Mouse (Mus musculus) hindbrain, embryonic 11.5 days (tissue): Measurements from ENCODE around the gene Fam222b. TPM values are rescaled to one million over a fixed set of nuclear protein-coding genes. Genes with fewer than 3 reads are reported as not detected.

ENCODE experiments used
- ATAC-seq: fragments of 200-750 bp; cut with Nextera tagmentation; 2 replicates; pipeline ENCODE4 v1.8.0; 2017; ENCODE audit warnings: mild to moderate bottlenecking, moderate TSS enrichment, moderate library complexity; ENCODE audit not compliant: low FRiP score
- DNase-seq: peaks from one replicate; pipeline ENCODE4 v3.0.0-alpha.2; 2015; ENCODE audit warnings: low spot score
- H3K27ac ChIP-seq: fragments of 300-500 bp; sonication (generic); 2 replicates; pipeline ENCODE4 v1.5.1; 2014; ENCODE audit warnings: mild to moderate bottlenecking, low read depth, low read length
- H3K27me3 ChIP-seq: fragments of 300-500 bp; sonication (generic); 2 replicates; pipeline ENCODE4 v1.6.1; 2014; ENCODE audit warnings: mild to moderate bottlenecking, low read length, moderate library complexity, mixed read lengths; ENCODE audit not compliant: control insufficient read depth, insufficient read depth
- H3K36me3 ChIP-seq: fragments of 300-500 bp; sonication (generic); 2 replicates; pipeline ENCODE4 v1.6.1; 2014; ENCODE audit warnings: mild to moderate bottlenecking, low read length, moderate library complexity, mixed read lengths; ENCODE audit not compliant: control insufficient read depth, insufficient read depth
- H3K4me1 ChIP-seq: fragments of 300-500 bp; sonication (generic); replicated peaks from 2 replicates; pipeline ENCODE4 v1.6.1; 2014; ENCODE audit warnings: low read length, mixed read lengths; ENCODE audit not compliant: control insufficient read depth, insufficient read depth
- H3K4me2 ChIP-seq: fragments of 300-500 bp; sonication (generic); replicated peaks from 2 replicates; pipeline ENCODE4 v1.6.1; 2014; ENCODE audit warnings: mild to moderate bottlenecking, low read depth, low read length
- H3K4me3 ChIP-seq: fragments of 300-500 bp; sonication (generic); 2 replicates; pipeline ENCODE4 v1.5.1; 2014; ENCODE audit warnings: low read depth, low read length
- H3K9ac ChIP-seq: fragments of 300-500 bp; sonication (generic); 2 replicates; pipeline ENCODE4 v1.6.1; 2014; ENCODE audit warnings: low read depth, low read length
- H3K9me3 ChIP-seq: fragments of 300-500 bp; sonication (generic); 2 replicates; pipeline ENCODE4 v1.6.1; 2016; ENCODE audit warnings: low read length; ENCODE audit not compliant: control insufficient read depth
- WGBS: fragments of 180-500 bp; shearing (Covaris S2); extraction: QIAGEN DNeasy Blood & Tissue Kit; methylation state at CpG from one replicate; pipeline ENCODE4 v1.1.7; 2014; 5-methylcytosine and 5-hydroxymethylcytosine counted together
- microRNA counts: library from miRNA; unstranded; fragments of <30 nt; microRNA quantifications from one replicate; lab custom pipeline; 2015
- polyA plus RNA-seq: library from polyadenylated mRNA; unstranded; fragments of >200 nt; fragmentation: Nextera tagmentation; extraction: Ambion mirVana; gene quantifications from 2 replicates; pipeline ENCODE4 v1.2.1, GENCODE M21; 2014

The Fam222b gene
- polyA plus RNA-seq, 1 experiment from 2014 or later = 24.4 TPM

GRCm38 (mm10) chr11:78205361-78206206 lies 111.1 kb downstream of the Fam222b start:
- no peak for ATAC-seq

More at GRCm38 (mm10) chr11:78205361-78206206, 111.1 kb downstream of the Fam222b start:
- no peak for DNase-seq
- Histone ChIP-seq H3K4me2 (no peak overlapping the region), H3K27ac (peak overlapping the region; percentile 44; the same call in 1 of the 2 replicates), H3K4me1 (no peaks in the 10 kb centered on the region), H3K9ac (0 out of 2 replicates have a peak overlapping the region, but pooled peaks have one; percentile 28), H3K36me3 (peaks cover 18% of the 10 kb centered on the region), H3K9me3 (no peaks in the 10 kb centered on the region), H3K27me3 (no peaks in the 10 kb centered on the region), H3K4me3 (no peak overlapping the region)
- WGBS = 66% methylated on average over 13 of the region's 13 CpGs

MicroRNA genes within 50 kb of the gene (microRNA counts, 519-probe panel; counts per million panel counts)
- microRNA mmu-miR-144 (lab: Ali Mortazavi, UCI) = 4,517 counts per million, percentile 48 among the panel's probes with 10 or more counts
- microRNA mmu-miR-451 (lab: Ali Mortazavi, UCI) = 2,982 counts per million, percentile 15 among the panel's probes with 10 or more counts

Other genes with a start within 250 kb of the Fam222b start
- 7.6 and 8.6 TPM in 2 replicates for gene Pipox, start 200.6 kb upstream of the Fam222b start, polyA plus RNA-seq
- gene Sez6, start 163.9 kb upstream of the Fam222b start, polyA plus RNA-seq = 13.3 TPM in 2 replicates
- 16.9 and 20.2 TPM in 2 replicates for gene Phf12, start 111.9 kb upstream of the Fam222b start, polyA plus RNA-seq
- gene Dhrs13, start 62.4 kb upstream of the Fam222b start, polyA plus RNA-seq = 20.0 and 21.0 TPM in 2 replicates
- 56.3 and 60.0 TPM in 2 replicates for gene Flot2, start 56.7 kb upstream of the Fam222b start, polyA plus RNA-seq
- 31.9 and 37.2 TPM in 2 replicates for gene Eral1, start 14.3 kb upstream of the Fam222b start, polyA plus RNA-seq
- gene Traf4, start 70.9 kb downstream of the Fam222b start, polyA plus RNA-seq = 73.6 and 92.0 TPM in 2 replicates
- gene Nek8, start 82.0 kb downstream of the Fam222b start, polyA plus RNA-seq = 5.2 and 7.0 TPM in 2 replicates
- gene Tlcd1, start 82.1 kb downstream of the Fam222b start, polyA plus RNA-seq = 6.8 and 9.5 TPM in 2 replicates
- 1,168 and 1,191 TPM in 2 replicates for gene Rpl23a, start 88.9 kb downstream of the Fam222b start, polyA plus RNA-seq
- gene Rab34, start 93.8 kb downstream of the Fam222b start, polyA plus RNA-seq = 57.7 and 69.3 TPM in 2 replicates
- 1.0 and 1.2 TPM in 2 replicates for gene Proca1, start 98.7 kb downstream of the Fam222b start, polyA plus RNA-seq
- gene Sdf2, start 151.1 kb downstream of the Fam222b start, polyA plus RNA-seq = 60.6 and 60.8 TPM in 2 replicates
- gene Supt6, start 151.3 kb downstream of the Fam222b start, polyA plus RNA-seq = 26.1 and 26.2 TPM in 2 replicates
- gene 2610507B11Rik, start 167.1 kb downstream of the Fam222b start, polyA plus RNA-seq = 65.4 and 94.5 TPM in 2 replicates
- 0.11 and 0.20 TPM in 2 replicates for gene BC030499, start 196.2 kb downstream of the Fam222b start, polyA plus RNA-seq
- gene Spag5, start 206.9 kb downstream of the Fam222b start, polyA plus RNA-seq = 48.3 and 52.2 TPM in 2 replicates
- gene Aldoc, start 228.3 kb downstream of the Fam222b start, polyA plus RNA-seq = 2.7 and 3.3 TPM in 2 replicates
- gene Pigs, start 233.8 kb downstream of the Fam222b start, polyA plus RNA-seq = 49.4 and 54.2 TPM in 2 replicates
- 66.2 and 73.1 TPM in 2 replicates for gene Unc119, start 248.8 kb downstream of the Fam222b start, polyA plus RNA-seq